ENCODE assay signal across 12 mouse cellular contexts in genomic region chr2:125667184-125667583, GRCm38 (mm10). TPM values are rescaled to one million over a fixed set of nuclear protein-coding genes. Genes with fewer than 3 reads are reported as not detected.
DNase-seq lines count a peak whose midpoint lies in the region; ATAC-seq and TF ChIP-seq lines count a peak whose summit lies in the region.
"Had no signal": no experiment of that assay in that cellular context is flagged by ENCODE, and none has a peak within 500 bp of the region (broad histone marks: within the 10 kb centered on the region; RNA-seq: fewer than 3 reads in every experiment).

No protein-coding gene starts in this region.

- TF ChIP-seq CTCF in hindbrain, postnatal 0 days (IDR thresholded peaks at IDR 0.05; ENCODE audit: low read depth): peak; percentile 28
- no peak; the same call in 1 of the 2 replicates for TF ChIP-seq CTCF in gastrocnemius, adult 2 months (IDR thresholded peaks at IDR 0.05)

- no peak for DNase-seq in hindbrain, postnatal 0 days (ENCODE audit: low spot score)
- DNase-seq in CD4-positive, CD25-positive, alpha-beta regulatory T cell, adult 2 months (ENCODE audit: low read depth, low spot score): peak; percentile 57
- no peak for DNase-seq in gastrocnemius, adult 2 months
- DNase-seq in layer of hippocampus, postnatal 14 days (ENCODE audit: low spot score in 2 of 2): no peak
- DNase-seq in left cerebral cortex, adult 18-20 months (ENCODE audit: low spot score in 2 of 2): no peak
- DNase-seq: cerebellum, adult 2 months; forebrain, postnatal 0 days; layer of hippocampus, adult 9-11 months had no signal

- no peaks in the 10 kb centered on the region for H3K27me3 ChIP-seq in hindbrain, postnatal 0 days (ENCODE audit: insufficient read depth, low read length)
- H3K27me3 ChIP-seq in hindbrain, embryonic 12.5 days: no peaks in the 10 kb centered on the region

- H3K4me2 ChIP-seq in hindbrain, postnatal 0 days (ENCODE audit: low read depth, low read length): no peak overlapping the region
- H3K4me2 ChIP-seq in hindbrain, embryonic 12.5 days (replicated peaks): no peak overlapping the region

- H3K36me3 ChIP-seq in hindbrain, postnatal 0 days (ENCODE audit: insufficient read depth, low read length): no peaks in the 10 kb centered on the region
- H3K36me3 ChIP-seq in hindbrain, embryonic 12.5 days: no peaks in the 10 kb centered on the region

- H3K9me3 ChIP-seq in hindbrain, postnatal 0 days (ENCODE audit: low read length): no peaks in the 10 kb centered on the region
- no peaks in the 10 kb centered on the region for H3K9me3 ChIP-seq in hindbrain, embryonic 12.5 days (replicated peaks)

- H3K9ac ChIP-seq in hindbrain, postnatal 0 days (replicated peaks; ENCODE audit: low read length): no peak overlapping the region
- no peak overlapping the region for H3K9ac ChIP-seq in hindbrain, embryonic 12.5 days
- H3K9ac ChIP-seq: forebrain, postnatal 0 days had no signal

- no peak for ATAC-seq in hindbrain, postnatal 0 days
- no peak for ATAC-seq in hindbrain, embryonic 12.5 days (ENCODE audit: low FRiP score)
- peak; percentile 90 for ATAC-seq in granulocyte monocyte progenitor cell, adult 5-6 weeks (replicated peaks; ENCODE audit: poor library complexity, severe bottlenecking)
- ATAC-seq in megakaryocyte progenitor cell, adult 5-6 weeks (replicated peaks; ENCODE audit: poor library complexity): peak; percentile 66
- ATAC-seq: forebrain, postnatal 0 days; midbrain, embryonic 16.5 days had no signal

- 72% methylated on average over 5 of the region's 5 CpGs for WGBS in hindbrain, postnatal 0 days
- 71% methylated on average over 5 of the region's 5 CpGs for WGBS in hindbrain, embryonic 12.5 days

- H3K27ac ChIP-seq in hindbrain, postnatal 0 days: no peak overlapping the region
- no peak overlapping the region for H3K27ac ChIP-seq in hindbrain, embryonic 12.5 days
- no peak overlapping the region for H3K27ac ChIP-seq in gastrocnemius, adult 2 months

- H3K4me1 ChIP-seq in hindbrain, postnatal 0 days (ENCODE audit: insufficient read depth, low read length): no peaks in the 10 kb centered on the region
- no peaks in the 10 kb centered on the region for H3K4me1 ChIP-seq in hindbrain, embryonic 12.5 days

- intact Hi-C loops in gastrocnemius, adult 2 months (cut with DNase I): no loop called here

- no peak overlapping the region for H3K4me3 ChIP-seq in hindbrain, postnatal 0 days (ENCODE audit: low read length)
- no peak overlapping the region for H3K4me3 ChIP-seq in hindbrain, embryonic 12.5 days
- H3K4me3 ChIP-seq in gastrocnemius, adult 2 months: no peak overlapping the region

RNA-seq across cellular contexts. Expression of gene Eid1, which starts 5.7 kb away (rescaled TPM):
- total RNA-seq in hindbrain, postnatal 0 days (2014; rRNA removed): 262 and 346 TPM in 2 replicates
- 393 and 394 TPM in 2 replicates for polyA plus RNA-seq in hindbrain, postnatal 0 days (2015; fragmentation: Nextera tagmentation; extraction: Ambion mirVana)
- polyA plus RNA-seq in hindbrain, embryonic 12.5 days (2016; fragmentation: Nextera tagmentation; extraction: Ambion mirVana): 392 and 403 TPM in 2 replicates
- total RNA-seq in granulocyte monocyte progenitor cell, adult 5-6 weeks (2014; fragmentation: Nextera tagmentation): 68.2 and 71.7 TPM in 2 replicates
- 121 and 142 TPM in 2 replicates for total RNA-seq in granulocyte monocyte progenitor cell, adult 5-6 weeks (2017)
- 74.1 and 74.9 TPM in 2 replicates for total RNA-seq in megakaryocyte progenitor cell, adult 5-6 weeks (2015)
- 115 and 118 TPM in 2 replicates for total RNA-seq in megakaryocyte progenitor cell, adult 5-6 weeks (2017)
- 10 to 100 TPM; 18.2 to 33.6 TPM for total RNA-seq in gastrocnemius, adult 2 months (2021)
- 100 to 1,000 TPM; 323 to 341 TPM for total RNA-seq in layer of hippocampus, postnatal 14 days (2021)
- total RNA-seq in left cerebral cortex, adult 18-20 months (2021): 100 to 1,000 TPM; 229 to 233 TPM

RNA-seq across cellular contexts. Expression of gene Cep152, which starts 42.3 kb away (rescaled TPM):
- 1.5 and 2.4 TPM in 2 replicates for total RNA-seq in hindbrain, postnatal 0 days (2014; rRNA removed)
- polyA plus RNA-seq in hindbrain, postnatal 0 days (2015; fragmentation: Nextera tagmentation; extraction: Ambion mirVana): 1.6 and 1.9 TPM in 2 replicates
- 6.7 and 7.5 TPM in 2 replicates for polyA plus RNA-seq in hindbrain, embryonic 12.5 days (2016; fragmentation: Nextera tagmentation; extraction: Ambion mirVana)
- total RNA-seq in granulocyte monocyte progenitor cell, adult 5-6 weeks (2014; fragmentation: Nextera tagmentation): 8.2 and 10.9 TPM in 2 replicates
- 21.1 and 21.6 TPM in 2 replicates for total RNA-seq in granulocyte monocyte progenitor cell, adult 5-6 weeks (2017)
- 6.4 and 7.1 TPM in 2 replicates for total RNA-seq in megakaryocyte progenitor cell, adult 5-6 weeks (2015)
- 19.3 and 20.6 TPM in 2 replicates for total RNA-seq in megakaryocyte progenitor cell, adult 5-6 weeks (2017)
- total RNA-seq in gastrocnemius, adult 2 months (2021): 1 to 10 TPM; 1.2 to 1.4 TPM
- 1 to 10 TPM; 2.9 to 3.0 TPM for total RNA-seq in layer of hippocampus, postnatal 14 days (2021)
- 1 to 10 TPM; 2.6 TPM for total RNA-seq in left cerebral cortex, adult 18-20 months (2021)

RNA-seq across cellular contexts. Expression of gene Shc4, which starts 56.8 kb away (rescaled TPM):
- 9.1 and 11.1 TPM in 2 replicates for total RNA-seq in hindbrain, postnatal 0 days (2014; rRNA removed)
- 3.9 and 4.5 TPM in 2 replicates for polyA plus RNA-seq in hindbrain, postnatal 0 days (2015; fragmentation: Nextera tagmentation; extraction: Ambion mirVana)
- 3.2 and 3.3 TPM in 2 replicates for polyA plus RNA-seq in hindbrain, embryonic 12.5 days (2016; fragmentation: Nextera tagmentation; extraction: Ambion mirVana)
- not detected in 2 replicates for total RNA-seq in granulocyte monocyte progenitor cell, adult 5-6 weeks (2014; fragmentation: Nextera tagmentation)
- total RNA-seq in granulocyte monocyte progenitor cell, adult 5-6 weeks (2017): 0.26 and 1.0 TPM in 2 replicates
- 0.52 and 0.64 TPM in 2 replicates for total RNA-seq in megakaryocyte progenitor cell, adult 5-6 weeks (2015)
- total RNA-seq in megakaryocyte progenitor cell, adult 5-6 weeks (2017): 0.12 and 0.74 TPM in 2 replicates
- under 1 TPM; 0.33 to 0.75 TPM for total RNA-seq in gastrocnemius, adult 2 months (2021)
- 1 to 10 TPM; 5.8 to 7.3 TPM for total RNA-seq in layer of hippocampus, postnatal 14 days (2021)
- total RNA-seq in left cerebral cortex, adult 18-20 months (2021): 1 to 10 TPM; 5.1 to 5.2 TPM

Comparison
In these comparisons a context has a peak if more than half of its experiments do, and no peak if none do; other contexts are left out.
1. ATAC-seq: peak in granulocyte monocyte progenitor cell, adult 5-6 weeks (single experiment) and megakaryocyte progenitor cell, adult 5-6 weeks (single experiment); none in hindbrain, postnatal 0 days (single experiment) and hindbrain, embryonic 12.5 days (single experiment).